Mouse (Mus musculus): ENCODE data around the gene Fam172a.

GRCm38 (mm10) chr13:78209611-78210028, 507.8 kb downstream of the Fam172a start:
- TF ChIP-seq CTCF (IDR thresholded peaks at IDR 0.05; ENCODE audit: low read depth, low read length): no peak
- no peak for TF ChIP-seq POLR2A (IDR thresholded peaks at IDR 0.05; ENCODE audit: extremely low read depth, insufficient read depth, low read length)

Measured in liver, adult 2 months (tissue).